Mouse (Mus musculus): ENCODE data around the gene Plppr1. TPM values are rescaled to one million over a fixed set of nuclear protein-coding genes. Genes with fewer than 3 reads are reported as not detected.

Gene Plppr1
- polyA plus RNA-seq (2021; fragmentation: Nextera tagmentation): 7.2 and 8.5 TPM in 2 replicates
- long read RNA-seq, experiment 1, transcript Plppr1-201 (8 exons, 3,940 nt): major isoform, 23 of 31 reads
- long read RNA-seq, experiment 1, partial matches to known transcripts: 5 of 31 reads
- long read RNA-seq, experiment 1, other reads (novel, unspliced or antisense): 3 of 31 reads
- long read RNA-seq, experiment 2, transcript Plppr1-201 (8 exons, 3,940 nt): major isoform, 90 of 97 reads
- long read RNA-seq, experiment 2, partial matches to known transcripts: 1 of 97 reads
- long read RNA-seq, experiment 2, other reads (novel, unspliced or antisense): 6 of 97 reads

GRCm38 (mm10) chr4:49059021-49059401 is at the start of gene Plppr1:
Gene Plppr1 (plus strand): TSS chr4:49059273.

